Mouse (Mus musculus) heart, postnatal 0 days (tissue): ENCODE results near the gene Klre1. TPM values are rescaled to one million over a fixed set of nuclear protein-coding genes. Genes with fewer than 3 reads are reported as not detected.
"Not testable (repeated sequence)": the region's sequence is repeated elsewhere in the genome, so short reads cannot be mapped to it uniquely, and the experiment has no call there.

ENCODE experiments used
- ATAC-seq: fragments of 200-750 bp; cut with Nextera tagmentation; 2 replicates; pipeline ENCODE4 v1.8.0; 2017; ENCODE audit warnings: low read depth, moderate number of reproducible peaks, moderate library complexity; ENCODE audit not compliant: insufficient read depth
- DNase-seq: peaks from one replicate; pipeline ENCODE4 v3.0.0-alpha.2; 2016; ENCODE audit warnings: low spot score
- H3K27ac ChIP-seq: fragments of 300-500 bp; sonication (generic); 2 replicates; pipeline ENCODE4 v1.5.1; 2014; ENCODE audit warnings: low read depth, mild to moderate bottlenecking
- H3K27me3 ChIP-seq: fragments of 300-500 bp; sonication (generic); 2 replicates; pipeline ENCODE4 v1.6.1; 2014; ENCODE audit warnings: low read length, mixed read lengths; ENCODE audit not compliant: control insufficient read depth, insufficient read depth
- H3K36me3 ChIP-seq: fragments of 300-500 bp; sonication (generic); replicated peaks from 2 replicates; pipeline ENCODE4 v1.6.1; 2014; ENCODE audit warnings: low read length, mixed read lengths; ENCODE audit not compliant: control insufficient read depth, insufficient read depth
- H3K4me1 ChIP-seq: fragments of 300-500 bp; sonication (generic); 2 replicates; pipeline ENCODE4 v1.6.1; 2014; ENCODE audit warnings: antibody characterized with exemption; ENCODE audit not compliant: control insufficient read depth, insufficient read depth
- H3K4me2 ChIP-seq: fragments of 300-500 bp; sonication (generic); 2 replicates; pipeline ENCODE4 v1.6.1; 2014; ENCODE audit warnings: low read depth, mild to moderate bottlenecking, low read length, moderate library complexity
- H3K4me3 ChIP-seq: fragments of 300-500 bp; sonication (generic); 2 replicates; pipeline ENCODE4 v1.5.1; 2014; ENCODE audit warnings: low read depth, low read length
- H3K9ac ChIP-seq: fragments of 300-500 bp; sonication (generic); replicated peaks from 2 replicates; pipeline ENCODE4 v1.6.1; 2014; ENCODE audit warnings: low read depth, low read length, mixed read lengths
- H3K9me3 ChIP-seq: fragments of 300-500 bp; sonication (generic); replicated peaks from 2 replicates; pipeline ENCODE4 v1.6.1; 2016; ENCODE audit warnings: low read length; ENCODE audit not compliant: control insufficient read depth
- CTCF ChIP-seq: IDR thresholded peaks from 2 replicates; pipeline ENCODE4 v1.5.1; 2016; ENCODE audit warnings: antibody characterized with exemption, control low read depth, low read depth
- EP300 ChIP-seq: IDR thresholded peaks from 2 replicates; pipeline ENCODE4 v1.6.1; 2016; ENCODE audit warnings: antibody characterized with exemption, low read depth
- WGBS: fragments of 180-500 bp; shearing (Covaris S2); extraction: QIAGEN DNeasy Blood & Tissue Kit; methylation state at CpG from one replicate; pipeline ENCODE4 v1.1.7; 2014; 5-methylcytosine and 5-hydroxymethylcytosine counted together
- polyA plus RNA-seq: library from polyadenylated mRNA; unstranded; fragments of >200 nt; fragmentation: Nextera tagmentation; extraction: Ambion mirVana; gene quantifications from 2 replicates; pipeline ENCODE4 v1.2.1, GENCODE M21; 2015
- total RNA-seq: library from RNA; depleted of rRNA; stranded (reverse); fragments of >200 nt; gene quantifications from 2 replicates; pipeline ENCODE4 v1.2.3, GENCODE M21; 2014; ENCODE audit warnings: low replicate concordance; rRNA removed

The Klre1 gene
- total and polyA plus RNA-seq, 2 experiments from 2014 or later = not detected

GRCm38 (mm10) chr6:129591508-129591907 is 13.8 kb downstream of the Klre1 start, which contains the start of gene Klrd1:
Gene Klrd1, plus strand, starts transcription at chr6:129591782.
- 60% methylated on average over 3 of the region's 3 CpGs for WGBS
- DNase-seq (no peak), ATAC-seq (no peak)
- H3K27me3 ChIP-seq = no peaks in the 10 kb centered on the region
- H3K4me1 ChIP-seq = no peaks in the 10 kb centered on the region
- H3K9me3 ChIP-seq = no peaks in the 10 kb centered on the region
- H3K4me3 ChIP-seq = no peak within 1 kb of the TSS
- no peak within 1 kb of the TSS for H3K27ac ChIP-seq
- H3K36me3 ChIP-seq = no peaks in the 10 kb centered on the region
- no peak for TF ChIP-seq EP300
- no peak for TF ChIP-seq CTCF
- H3K4me2 ChIP-seq = no peak within 1 kb of the TSS
- H3K9ac ChIP-seq = no peak within 1 kb of the TSS

- Histone ChIP-seq H3K4me2 (no peak overlapping the region), H3K27ac (no peak overlapping the region), H3K4me3 (no peak overlapping the region), H3K36me3 (no peaks in the 10 kb centered on the region), H3K9me3 (no peaks in the 10 kb centered on the region), H3K4me1 (no peaks in the 10 kb centered on the region), H3K9ac (no peak overlapping the region), H3K27me3 (no peaks in the 10 kb centered on the region)
- ATAC-seq = no peak
- TF ChIP-seq EP300 (no peak), CTCF (no peak)
- DNase-seq = no peak
Observed at GRCm38 (mm10) chr6:129608372-129608771, 30.7 kb downstream of the Klre1 start.

GRCm38 (mm10) chr6:129623735-129624134 is 46.0 kb downstream of the Klre1 start, which contains the start of gene Klrk1:
Gene Klrk1, minus strand, starts transcription at chr6:129623864.
- H3K27ac ChIP-seq = no peak within 1 kb of the TSS
- ATAC-seq = no peak
- 70% methylated on average over 4 of the region's 4 CpGs for WGBS
- H3K36me3 ChIP-seq = no peaks in the 10 kb centered on the region
- H3K4me3 ChIP-seq = no peak within 1 kb of the TSS
- no peak for TF ChIP-seq EP300
- TF ChIP-seq CTCF = no peak
- no peak within 1 kb of the TSS for H3K9ac ChIP-seq
- H3K9me3 ChIP-seq = no peaks in the 10 kb centered on the region; the same call in 1 of the 2 replicates
- H3K4me1 ChIP-seq = no peaks in the 10 kb centered on the region
- no peak within 1 kb of the TSS for H3K4me2 ChIP-seq
- no peaks in the 10 kb centered on the region for H3K27me3 ChIP-seq
- DNase-seq = no peak

GRCm38 (mm10) chr6:129631046-129631445 is 53.3 kb downstream of the Klre1 start:
- not testable (repeated sequence) for H3K27me3 ChIP-seq, H3K4me3 ChIP-seq, H3K9me3 ChIP-seq, H3K4me2 ChIP-seq, H3K9ac ChIP-seq, H3K4me1 ChIP-seq, H3K36me3 ChIP-seq, ATAC-seq, H3K27ac ChIP-seq, DNase-seq
- 63% methylated on average over 2 of the region's 2 CpGs for WGBS

Other genes starting within 250 kb of the Klre1 start
- not detected in 2 replicates for gene 4922502D21Rik, start 246.1 kb upstream of the Klre1 start, total RNA-seq
- gene 4922502D21Rik, start 246.1 kb upstream of the Klre1 start, polyA plus RNA-seq = not detected in 2 replicates
- gene Clec12a, start 235.2 kb upstream of the Klre1 start, total RNA-seq = not detected in 2 replicates
- gene Clec12a, start 235.2 kb upstream of the Klre1 start, polyA plus RNA-seq = 0.36 and 0.37 TPM in 2 replicates
- gene Clec12b, start 192.0 kb upstream of the Klre1 start, total RNA-seq = not detected in 2 replicates
- 0.11 and 0.16 TPM in 2 replicates for gene Clec12b, start 192.0 kb upstream of the Klre1 start, polyA plus RNA-seq
- 0.15 TPM in 1 of 2 replicates, not detected in the other for gene Clec1b, start 180.6 kb upstream of the Klre1 start, total RNA-seq
- gene Clec1b, start 180.6 kb upstream of the Klre1 start, polyA plus RNA-seq = 2.5 and 2.7 TPM in 2 replicates
- gene Clec9a, start 169.0 kb upstream of the Klre1 start, total RNA-seq = not detected in 2 replicates
- 0.22 and 0.23 TPM in 2 replicates for gene Clec9a, start 169.0 kb upstream of the Klre1 start, polyA plus RNA-seq
- 8.9 and 23.3 TPM in 2 replicates for gene Clec1a, start 125.9 kb upstream of the Klre1 start, total RNA-seq
- 9.1 and 10.5 TPM in 2 replicates for gene Clec1a, start 125.9 kb upstream of the Klre1 start, polyA plus RNA-seq
- gene Olr1, start 70.7 kb upstream of the Klre1 start, total RNA-seq = 0.35 and 1.9 TPM in 2 replicates
- 0.27 TPM in 2 replicates for gene Olr1, start 70.7 kb upstream of the Klre1 start, polyA plus RNA-seq
- not detected in 2 replicates for gene Tmem52b, start 65.3 kb upstream of the Klre1 start, total RNA-seq
- not detected in 2 replicates for gene Tmem52b, start 65.3 kb upstream of the Klre1 start, polyA plus RNA-seq
- 63.3 and 73.2 TPM in 2 replicates for gene Gabarapl1, start 44.7 kb upstream of the Klre1 start, total RNA-seq
- gene Gabarapl1, start 44.7 kb upstream of the Klre1 start, polyA plus RNA-seq = 41.8 and 52.7 TPM in 2 replicates
- not detected in 2 replicates for gene Klrd1, start 13.9 kb downstream of the Klre1 start, total RNA-seq
- gene Klrd1, start 13.9 kb downstream of the Klre1 start, polyA plus RNA-seq = 0.15 and 0.30 TPM in 2 replicates
- not detected in 2 replicates for gene Klrk1, start 46.0 kb downstream of the Klre1 start, total RNA-seq
- 0.10 and 0.11 TPM in 2 replicates for gene Klrk1, start 46.0 kb downstream of the Klre1 start, polyA plus RNA-seq
- gene Klrc3, start 65.4 kb downstream of the Klre1 start, total RNA-seq = not detected in 2 replicates
- gene Klrc3, start 65.4 kb downstream of the Klre1 start, polyA plus RNA-seq = not detected in 2 replicates
- not detected in 2 replicates for gene Klrc2, start 82.8 kb downstream of the Klre1 start, total RNA-seq
- not detected in 2 replicates for gene Klrc2, start 82.8 kb downstream of the Klre1 start, polyA plus RNA-seq
- gene Klrc1, start 101.1 kb downstream of the Klre1 start, total RNA-seq = not detected in 2 replicates
- gene Klrc1, start 101.1 kb downstream of the Klre1 start, polyA plus RNA-seq = not detected in 2 replicates
- not detected in 2 replicates for gene Klri1, start 139.2 kb downstream of the Klre1 start, total RNA-seq
- gene Klri1, start 139.2 kb downstream of the Klre1 start, polyA plus RNA-seq = not detected in 2 replicates
- not detected in 2 replicates for gene Klri2, start 162.6 kb downstream of the Klre1 start, total RNA-seq
- gene Klri2, start 162.6 kb downstream of the Klre1 start, polyA plus RNA-seq = not detected in 2 replicates
- gene Gm156, start 206.4 kb downstream of the Klre1 start, total RNA-seq = not detected in 2 replicates
- gene Gm156, start 206.4 kb downstream of the Klre1 start, polyA plus RNA-seq = not detected in 2 replicates